Mouse (Mus musculus) CD4-positive naive resting alpha-beta T cell, adult 57 days (primary cell): ENCODE results near the gene Klhl34. TPM values are rescaled to one million over a fixed set of nuclear protein-coding genes. Genes with fewer than 3 reads are reported as not detected.

Experiments
- total RNA-seq: library from RNA; stranded (reverse); gene quantifications from one replicate; pipeline ENCODE4 v1.2.4, GENCODE M21; 2023

Gene Klhl34
- not detected for total RNA-seq

DNA sequence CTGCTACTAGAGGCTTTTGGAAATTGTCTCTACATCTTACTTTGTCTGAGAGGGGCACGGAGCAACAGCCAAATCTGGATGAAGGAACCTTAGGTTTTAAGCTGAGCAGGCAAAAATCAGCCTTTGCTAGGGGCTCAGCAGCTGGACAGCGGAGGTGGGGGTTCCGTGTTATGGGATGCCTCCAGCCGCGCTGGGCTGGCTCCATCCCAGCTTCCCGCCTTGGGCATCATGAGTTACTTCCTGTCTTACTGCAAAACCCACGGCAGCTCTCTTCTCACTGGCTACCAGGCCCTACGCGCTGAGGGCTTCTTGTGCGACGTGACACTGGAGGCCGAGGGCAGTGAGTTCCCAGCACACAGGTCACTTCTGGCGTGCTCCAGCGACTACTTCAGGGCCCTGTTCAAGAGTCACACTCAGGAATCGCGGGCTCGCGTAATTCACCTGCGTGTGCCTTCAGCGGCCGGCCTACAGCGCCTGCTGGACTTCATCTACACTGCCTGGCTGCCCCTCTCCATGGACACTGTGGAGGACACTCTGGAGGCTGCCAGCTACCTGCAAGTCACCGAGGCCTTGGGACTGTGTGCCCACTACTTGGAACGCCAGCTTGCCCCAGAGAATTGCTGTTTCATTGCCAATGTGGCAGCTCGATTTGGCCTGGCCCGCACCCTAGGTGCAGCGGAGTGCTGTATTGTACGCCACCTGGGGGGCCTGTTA is at the start of gene Klhl34:
Gene Klhl34 (plus strand): TSS at position 229 of the 714 bp plus-strand sequence.

Other genes starting within 250 kb of the Klhl34 start
- 0.74 TPM for gene Yy2, start 249.4 kb upstream of the Klhl34 start, total RNA-seq
- 13.6 TPM for gene Mbtps2, start 219.7 kb upstream of the Klhl34 start, total RNA-seq
- not detected for gene Smpx, start 119.5 kb upstream of the Klhl34 start, total RNA-seq
- gene Cnksr2, start 224.9 kb downstream of the Klhl34 start, total RNA-seq: not detected